Mouse (Mus musculus) forebrain, embryonic 16.5 days (tissue): ENCODE measurements around the gene Lfng. TPM values are rescaled to one million over a fixed set of nuclear protein-coding genes. Genes with fewer than 3 reads are reported as not detected.

ENCODE experiments used
- ATAC-seq: fragments of 200-750 bp; cut with Nextera tagmentation; 2 replicates; pipeline ENCODE4 v1.8.0; 2017; ENCODE audit warnings: mild to moderate bottlenecking, moderate library complexity
- H3K27ac ChIP-seq: fragments of 300-500 bp; sonication (generic); 2 replicates; pipeline ENCODE4 v1.5.1; 2014; ENCODE audit warnings: low read length, control low read depth
- H3K27me3 ChIP-seq: fragments of 300-500 bp; sonication (generic); replicated peaks from 2 replicates; pipeline ENCODE4 v1.6.1; 2014; ENCODE audit warnings: low read length; ENCODE audit not compliant: control insufficient read depth, insufficient read depth
- H3K36me3 ChIP-seq: fragments of 300-500 bp; sonication (generic); 2 replicates; pipeline ENCODE4 v1.6.1; 2014; ENCODE audit not compliant: control insufficient read depth, insufficient read depth
- H3K4me1 ChIP-seq: fragments of 300-500 bp; sonication (generic); replicated peaks from 2 replicates; pipeline ENCODE4 v1.6.1; 2014; ENCODE audit warnings: low read length; ENCODE audit not compliant: control insufficient read depth, insufficient read depth
- H3K4me2 ChIP-seq: fragments of 300-500 bp; sonication (generic); 2 replicates; pipeline ENCODE4 v1.6.1; 2014; ENCODE audit warnings: mild to moderate bottlenecking, low read length, control low read depth
- H3K4me3 ChIP-seq: fragments of 300-500 bp; sonication (generic); replicated peaks from 2 replicates; pipeline ENCODE4 v1.5.1; 2014; ENCODE audit warnings: mild to moderate bottlenecking, low read length, control low read depth
- H3K9ac ChIP-seq: fragments of 300-500 bp; sonication (generic); replicated peaks from 2 replicates; pipeline ENCODE4 v1.6.1; 2014; ENCODE audit warnings: low read depth, low read length, control low read depth
- H3K9me3 ChIP-seq: fragments of 300-500 bp; sonication (generic); 2 replicates; pipeline ENCODE4 v1.6.1; 2016; ENCODE audit warnings: low read length; ENCODE audit not compliant: control insufficient read depth
- WGBS: fragments of 180-500 bp; shearing (Covaris S2); extraction: QIAGEN DNeasy Blood & Tissue Kit; methylation state at CpG from one replicate; pipeline ENCODE4 v1.1.7; 2014; 5-methylcytosine and 5-hydroxymethylcytosine counted together
- polyA plus RNA-seq: library from polyadenylated mRNA; unstranded; fragments of >200 nt; fragmentation: Nextera tagmentation; extraction: Ambion mirVana; gene quantifications from 2 replicates; pipeline ENCODE4 v1.2.1, GENCODE M21; 2015

Lfng gene
- polyA plus RNA-seq, 1 experiment from 2014 or later, result 23.3 TPM

DNA sequence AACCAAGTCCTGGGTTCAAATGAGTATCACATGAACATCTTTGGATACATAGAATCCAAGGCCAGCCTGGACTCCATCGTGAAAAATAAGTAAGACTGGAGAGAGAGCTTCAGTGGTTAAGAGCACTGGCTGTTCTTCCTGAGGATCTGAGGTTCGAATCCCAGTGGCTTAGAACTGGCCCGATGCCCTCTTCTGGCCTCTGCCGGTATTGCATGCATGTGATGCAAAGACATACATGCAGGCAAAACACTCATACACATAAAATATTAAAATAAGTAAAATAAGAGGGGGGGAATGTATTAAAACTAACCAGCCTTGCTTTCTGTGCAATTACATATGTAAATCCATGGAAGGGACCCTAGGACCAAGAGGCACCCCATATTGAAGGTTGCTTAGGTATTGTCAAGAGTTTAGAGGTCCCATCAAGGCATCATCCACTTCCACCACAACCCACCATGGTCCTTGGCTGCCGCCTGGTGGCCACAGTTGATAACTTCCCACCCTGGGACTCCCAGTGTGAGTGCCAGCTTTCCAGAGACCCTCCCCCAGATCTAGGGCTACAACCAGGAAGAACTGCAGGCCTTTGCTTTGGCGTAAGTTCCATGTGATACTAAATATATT lies 12.1 kb downstream of the Lfng start:
- H3K9me3 ChIP-seq, result no peaks in the 10 kb centered on the region
- H3K27me3 ChIP-seq, result no peaks in the 10 kb centered on the region
- no peak overlapping the region for H3K27ac ChIP-seq
- WGBS, result 16% methylated on average over 6 of the region's 6 CpGs
- peak; percentile 36 for ATAC-seq
- H3K4me3 ChIP-seq, result no peak overlapping the region
- H3K4me2 ChIP-seq, result no peak overlapping the region
- H3K36me3 ChIP-seq, result peaks cover 21% of the 10 kb centered on the region
- H3K9ac ChIP-seq, result no peak overlapping the region
- peaks cover 4% of the 10 kb centered on the region; the same call in 1 of the 2 replicates for H3K4me1 ChIP-seq

DNA sequence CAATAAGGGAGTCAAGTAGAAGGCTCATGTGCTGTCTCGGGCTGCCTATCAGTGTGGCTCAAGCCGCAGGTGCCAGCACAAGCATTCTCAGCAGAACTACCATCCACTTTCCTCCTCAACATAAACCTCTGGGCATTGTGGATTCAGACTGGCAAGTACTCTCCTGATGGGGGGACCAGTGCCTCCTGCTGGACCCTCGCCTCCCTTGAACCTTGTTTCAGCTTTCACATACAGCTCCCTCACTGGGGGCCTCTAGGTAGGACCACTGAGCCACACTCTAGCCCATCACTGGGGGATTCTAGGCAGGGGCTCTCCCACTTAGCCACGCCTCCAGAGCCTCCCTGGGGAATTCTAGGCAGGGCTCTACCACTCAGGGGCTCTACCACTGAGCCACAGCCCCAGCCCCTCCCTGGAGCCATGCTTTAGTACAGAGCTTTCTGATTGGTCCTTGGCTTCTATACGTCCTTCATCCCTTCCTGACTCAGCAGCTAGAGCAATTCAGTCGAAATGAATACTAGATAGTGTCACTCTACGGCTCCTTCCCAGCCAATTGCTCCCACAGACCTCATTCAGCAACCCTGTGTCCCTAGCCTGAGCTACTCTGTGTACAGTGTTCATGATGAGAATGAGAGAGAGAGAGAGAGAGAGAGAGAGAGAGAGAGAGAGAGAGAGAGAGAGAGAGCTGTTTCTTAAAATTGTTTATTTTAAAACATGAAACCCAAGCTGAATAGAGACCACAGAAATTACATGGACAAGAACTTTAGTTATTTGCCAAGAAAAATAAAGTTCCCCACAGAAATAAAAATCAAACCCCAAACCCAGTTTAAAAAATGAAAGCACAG lies 13.0 kb downstream of the Lfng start:
- no peak overlapping the region for H3K4me2 ChIP-seq
- no peak overlapping the region for H3K9ac ChIP-seq
- WGBS, result 39% methylated on average over 7 of the region's 7 CpGs
- no peak overlapping the region for H3K4me3 ChIP-seq
- no peaks in the 10 kb centered on the region for H3K9me3 ChIP-seq
- peak; percentile 16 for ATAC-seq
- peak overlapping the region; percentile 21; the same call in 1 of the 2 replicates for H3K27ac ChIP-seq
- H3K4me1 ChIP-seq, result peaks cover 3% of the 10 kb centered on the region; the same call in 1 of the 2 replicates
- H3K36me3 ChIP-seq, result peaks cover 24% of the 10 kb centered on the region
- H3K27me3 ChIP-seq, result no peaks in the 10 kb centered on the region

DNA sequence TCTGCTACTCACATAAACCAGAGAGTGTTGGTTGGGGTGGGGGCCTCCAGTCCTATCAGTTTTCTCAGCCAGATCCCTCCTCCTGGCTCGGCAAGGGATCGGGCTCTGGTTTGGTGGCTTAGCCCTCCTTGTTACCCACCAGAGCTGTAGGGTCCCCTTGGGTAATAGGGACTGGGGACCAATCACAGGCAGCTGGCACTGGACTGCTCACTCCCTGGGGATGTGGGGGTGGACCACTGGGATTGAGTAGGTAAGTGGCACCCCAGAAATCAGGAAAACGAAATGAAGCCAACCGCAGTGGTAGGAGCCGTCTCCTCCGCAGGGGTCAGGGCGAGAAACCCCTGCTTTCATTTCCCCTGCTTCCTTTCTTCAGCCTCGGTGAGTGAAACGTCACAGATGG lies 14.0 kb downstream of the Lfng start:
- ATAC-seq, result no peak
- Histone ChIP-seq H3K4me2 (no peak overlapping the region), H3K27me3 (no peaks in the 10 kb centered on the region), H3K4me1 (no peaks in the 10 kb centered on the region), H3K9me3 (no peaks in the 10 kb centered on the region), H3K36me3 (peaks cover 24% of the 10 kb centered on the region), H3K4me3 (no peak overlapping the region), H3K9ac (no peak overlapping the region), H3K27ac (peak overlapping the region; percentile 41; the same call in 1 of the 2 replicates)
- 77% methylated on average over 9 of the region's 9 CpGs for WGBS

DNA sequence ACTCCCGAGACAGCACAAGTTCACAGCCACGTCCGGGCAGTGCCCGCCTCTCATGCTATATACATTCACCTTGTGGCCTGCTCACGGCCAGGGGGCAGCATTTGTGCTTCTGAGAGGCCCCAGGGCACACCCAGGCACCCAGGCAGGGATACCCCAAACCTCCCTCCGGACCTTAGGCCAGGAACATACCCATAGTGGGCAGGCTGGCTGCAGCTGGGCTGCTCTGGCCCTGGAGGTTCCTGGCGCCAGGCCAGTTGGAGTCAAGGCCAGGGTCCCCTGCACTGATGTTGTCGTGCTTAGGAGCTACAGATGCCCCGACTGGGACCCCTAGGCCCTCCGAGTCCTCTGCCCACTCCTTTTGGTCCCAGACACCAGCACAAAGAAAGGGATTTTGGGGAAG lies 14.4 kb downstream of the Lfng start:
- Histone ChIP-seq H3K27ac (peak overlapping the region; percentile 41; the same call in 1 of the 2 replicates), H3K36me3 (peaks cover 27% of the 10 kb centered on the region), H3K4me1 (no peaks in the 10 kb centered on the region), H3K9me3 (no peaks in the 10 kb centered on the region), H3K4me3 (no peak overlapping the region), H3K4me2 (no peak overlapping the region), H3K27me3 (no peaks in the 10 kb centered on the region), H3K9ac (no peak overlapping the region)
- no peak for ATAC-seq
- WGBS, result 73% methylated on average over 10 of the region's 10 CpGs

DNA sequence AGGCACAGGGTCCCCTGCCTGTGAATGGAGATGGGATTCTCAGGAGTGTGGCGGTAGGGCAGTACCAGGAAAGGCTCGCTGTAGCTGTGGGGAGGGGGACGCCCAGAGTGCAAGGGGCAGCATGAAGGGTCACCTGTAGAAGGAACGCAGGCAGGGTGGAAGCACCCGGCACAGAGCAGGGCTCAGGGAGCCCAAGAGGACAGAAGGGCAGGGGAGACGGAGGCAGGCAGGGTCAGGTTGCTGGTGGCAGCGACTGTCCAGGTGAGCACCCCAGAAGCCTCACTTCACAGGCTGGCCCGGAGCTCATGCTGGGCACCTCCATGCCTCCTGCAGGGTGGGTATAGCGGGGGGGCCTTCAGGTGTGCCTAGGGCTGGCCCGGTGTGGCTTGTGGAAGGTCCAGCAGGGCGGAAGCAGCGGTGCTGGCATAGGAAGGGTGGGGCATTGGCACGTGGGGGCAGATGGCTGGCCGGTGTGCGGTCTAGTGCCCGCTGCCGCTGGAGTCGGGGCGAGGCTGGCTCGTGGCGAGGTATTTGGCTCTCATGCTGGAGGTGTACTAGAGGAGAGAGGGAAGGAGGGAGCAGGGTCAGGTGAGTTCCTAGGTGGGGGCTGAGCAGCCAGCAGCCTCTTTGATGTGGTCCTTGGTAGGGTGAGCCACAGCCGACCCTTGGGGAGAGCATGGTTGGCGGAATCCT lies 16.0 kb downstream of the Lfng start:
- peaks cover 42% of the 10 kb centered on the region for H3K36me3 ChIP-seq
- no peak overlapping the region for H3K4me2 ChIP-seq
- H3K4me1 ChIP-seq, result no peaks in the 10 kb centered on the region
- 89% methylated on average over 23 of the region's 23 CpGs for WGBS
- H3K9me3 ChIP-seq, result no peaks in the 10 kb centered on the region; the same call in 1 of the 2 replicates
- no peak for ATAC-seq
- H3K4me3 ChIP-seq, result no peak overlapping the region
- no peaks in the 10 kb centered on the region for H3K27me3 ChIP-seq
- no peak overlapping the region for H3K9ac ChIP-seq
- H3K27ac ChIP-seq, result no peak overlapping the region

DNA sequence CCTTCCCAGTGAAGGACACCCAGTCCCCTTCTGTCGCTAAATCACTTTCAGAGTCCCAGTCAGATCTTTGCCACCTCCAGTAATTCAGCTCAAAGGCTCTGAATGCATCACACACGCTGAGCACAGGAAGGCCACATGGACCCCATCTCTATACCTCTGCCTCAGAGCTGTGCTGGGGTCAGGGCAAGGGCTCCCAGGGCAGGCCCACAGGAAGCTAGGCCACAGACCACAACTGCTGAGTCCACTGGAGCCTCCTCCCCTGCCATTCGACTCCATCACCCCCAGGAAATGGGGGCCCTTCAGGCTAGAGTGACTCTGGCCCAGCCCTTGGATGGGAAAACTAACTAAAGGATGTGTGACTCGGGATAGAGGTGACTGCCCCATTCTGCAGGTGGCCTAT lies 16.7 kb downstream of the Lfng start:
- no peak overlapping the region for H3K4me2 ChIP-seq
- H3K9me3 ChIP-seq, result no peaks in the 10 kb centered on the region; the same call in 1 of the 2 replicates
- no peaks in the 10 kb centered on the region for H3K4me1 ChIP-seq
- H3K27ac ChIP-seq, result no peak overlapping the region
- ATAC-seq, result no peak
- no peak overlapping the region for H3K4me3 ChIP-seq
- no peak overlapping the region for H3K9ac ChIP-seq
- H3K36me3 ChIP-seq, result peaks cover 49% of the 10 kb centered on the region
- no peaks in the 10 kb centered on the region for H3K27me3 ChIP-seq
- WGBS, result 76% methylated on average over 4 of the region's 4 CpGs

DNA sequence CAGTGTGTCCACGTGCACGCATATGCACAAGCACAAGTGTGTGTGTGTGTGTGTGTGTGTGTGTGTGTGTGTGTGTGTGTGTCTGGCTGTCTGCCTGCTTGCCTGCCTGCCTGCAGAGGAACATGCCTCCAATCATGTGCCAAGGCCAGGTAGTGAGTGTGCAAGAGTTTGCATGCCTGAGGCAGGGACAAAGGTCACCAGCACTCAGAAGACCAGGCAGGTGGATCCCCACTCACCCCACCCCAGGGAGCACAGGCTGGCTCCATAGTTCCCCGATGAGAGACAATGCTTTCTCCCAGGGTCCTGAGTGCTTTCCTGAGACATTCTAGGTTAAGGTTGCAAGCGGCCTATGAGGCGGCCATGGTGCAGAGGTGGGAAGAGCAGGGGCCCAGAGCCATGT lies 17.1 kb downstream of the Lfng start:
- Histone ChIP-seq H3K9ac (no peak overlapping the region), H3K4me2 (no peak overlapping the region), H3K4me3 (no peak overlapping the region), H3K27ac (no peak overlapping the region), H3K4me1 (no peaks in the 10 kb centered on the region), H3K9me3 (no peaks in the 10 kb centered on the region; the same call in 1 of the 2 replicates), H3K27me3 (no peaks in the 10 kb centered on the region), H3K36me3 (peaks cover 53% of the 10 kb centered on the region)
- ATAC-seq, result no peak
- 94% methylated on average over 5 of the region's 5 CpGs for WGBS

DNA sequence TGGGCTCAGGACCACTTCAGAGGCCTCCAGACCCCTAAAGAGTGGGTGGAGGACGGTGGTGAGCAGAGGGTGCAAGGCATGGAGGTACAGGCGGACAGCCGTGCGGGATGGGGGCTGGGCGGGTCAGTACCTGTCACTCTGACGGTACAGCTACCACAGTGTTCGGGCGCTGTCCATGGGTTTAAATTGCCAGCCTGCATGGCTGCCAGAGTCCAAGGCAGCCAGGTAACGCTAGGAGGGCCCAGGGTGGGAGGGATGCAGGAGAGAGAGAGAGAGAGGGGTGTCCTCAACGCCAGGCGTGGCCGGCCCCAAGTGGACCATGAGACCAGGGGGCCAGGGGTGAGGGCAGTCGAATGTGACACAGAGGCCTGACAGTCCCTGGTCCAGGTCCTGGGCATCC lies 17.8 kb downstream of the Lfng start:
- no peaks in the 10 kb centered on the region for H3K4me1 ChIP-seq
- 91% methylated on average over 13 of the region's 13 CpGs for WGBS
- no peak overlapping the region for H3K27ac ChIP-seq
- H3K4me3 ChIP-seq, result no peak overlapping the region
- H3K4me2 ChIP-seq, result no peak overlapping the region
- no peaks in the 10 kb centered on the region for H3K27me3 ChIP-seq
- H3K36me3 ChIP-seq, result peaks cover 60% of the 10 kb centered on the region
- H3K9ac ChIP-seq, result no peak overlapping the region
- ATAC-seq, result no peak
- H3K9me3 ChIP-seq, result no peaks in the 10 kb centered on the region; the same call in 1 of the 2 replicates

DNA sequence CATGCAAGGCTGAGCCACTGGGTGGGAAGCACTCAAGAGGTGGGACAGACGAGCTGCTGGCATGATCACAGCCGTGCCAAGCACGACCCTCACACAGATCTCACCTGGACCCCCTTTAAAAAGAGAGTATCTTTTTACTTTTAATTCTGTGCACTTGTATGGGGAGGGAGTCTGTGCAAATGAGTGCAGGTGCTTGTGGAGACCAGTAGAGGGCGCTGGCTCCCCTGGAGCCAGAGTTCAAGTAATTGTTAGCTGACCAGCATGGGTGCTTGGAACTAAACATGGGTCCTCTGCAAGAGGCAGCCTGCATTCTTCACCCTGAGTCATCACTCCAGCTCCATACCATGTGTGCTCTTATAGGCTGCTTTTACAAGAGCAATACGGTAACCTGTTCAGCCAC lies 20.5 kb downstream of the Lfng start:
- H3K4me3 ChIP-seq, result no peak overlapping the region
- no peaks in the 10 kb centered on the region for H3K4me1 ChIP-seq
- no peak overlapping the region for H3K4me2 ChIP-seq
- H3K27me3 ChIP-seq, result no peaks in the 10 kb centered on the region
- H3K36me3 ChIP-seq, result peaks cover 68% of the 10 kb centered on the region
- no peak for ATAC-seq
- H3K27ac ChIP-seq, result no peak overlapping the region
- H3K9ac ChIP-seq, result no peak overlapping the region
- 91% methylated on average over 5 of the region's 5 CpGs for WGBS
- no peaks in the 10 kb centered on the region; the same call in 1 of the 2 replicates for H3K9me3 ChIP-seq
